20 mouse cellular contexts compared by ENCODE assay signal in the genomic region with DNA sequence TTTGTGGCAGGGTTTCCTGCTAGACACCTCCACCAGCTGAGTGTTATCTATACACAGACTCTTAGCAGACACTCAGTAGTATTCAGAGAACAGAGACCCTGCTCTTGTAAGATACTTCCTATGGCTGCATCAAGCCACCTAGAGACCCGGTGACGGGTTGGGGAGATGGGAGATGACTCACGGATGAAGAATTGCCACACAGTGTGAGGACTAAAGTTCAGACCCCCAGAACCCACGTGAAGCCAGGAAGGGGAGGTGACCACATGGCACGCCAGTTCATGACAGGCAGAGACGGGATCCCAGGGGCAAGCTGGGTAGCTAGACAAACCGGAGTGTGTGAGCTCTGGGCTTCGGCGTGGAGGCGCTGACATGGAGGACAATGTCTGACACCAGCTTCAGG. TPM values are rescaled to one million over a fixed set of nuclear protein-coding genes. Genes with fewer than 3 reads are reported as not detected.
A peak's percentile ranks its signal among the peaks of the same experiment; 100 is the strongest.
DNase-seq lines count a peak whose midpoint lies in the region; ATAC-seq and TF ChIP-seq lines count a peak whose summit lies in the region.
"Had no signal": no experiment of that assay in that cellular context is flagged by ENCODE, and none has a peak within 500 bp of the region (broad histone marks: within the 10 kb centered on the region; RNA-seq: fewer than 3 reads in every experiment).

No protein-coding gene starts in this region.

- H3K79me3 ChIP-seq in C2C12 (ENCODE audit: low read depth), result no peaks in the 10 kb centered on the region

- no peak overlapping the region for H3ac ChIP-seq in C2C12 (ENCODE audit: control insufficient read depth, insufficient read length, low read depth)

- H3K4me3 ChIP-seq in heart, postnatal 0 days (ENCODE audit: low read depth, low read length), result no peak overlapping the region
- no peak overlapping the region for H3K4me3 ChIP-seq in C2C12 (ENCODE audit: insufficient read depth, poor library complexity, severe bottlenecking)
- H3K4me3 ChIP-seq in bone marrow macrophage, adult 2 months (ENCODE audit: insufficient read depth, low read length), result no peak overlapping the region
- H3K4me3 ChIP-seq in liver, postnatal 0 days (ENCODE audit: low read depth, low read length), result no peak overlapping the region
- H3K4me3 ChIP-seq in layer of hippocampus, adult 2 months, result no peak overlapping the region
- H3K4me3 ChIP-seq: embryonic facial prominence, embryonic 13.5 days; limb, embryonic 13.5 days; midbrain, embryonic 13.5 days had no signal

- peak; percentile 22; the same call in 1 of the 2 replicates for ATAC-seq in heart, postnatal 0 days (ENCODE audit: insufficient read depth, low read depth)
- peak; percentile 83 for ATAC-seq in liver, postnatal 0 days
- ATAC-seq: forebrain, embryonic 16.5 days; midbrain, embryonic 13.5 days had no signal

- H3K36me3 ChIP-seq in heart, postnatal 0 days (replicated peaks; ENCODE audit: control insufficient read depth, insufficient read depth, low read length), result no peaks in the 10 kb centered on the region
- no peaks in the 10 kb centered on the region for H3K36me3 ChIP-seq in C2C12 (ENCODE audit: control insufficient read depth, insufficient read depth)
- peaks cover 4% of the 10 kb centered on the region; the same call in 1 of the 2 replicates for H3K36me3 ChIP-seq in liver, postnatal 0 days (replicated peaks; ENCODE audit: insufficient read depth, low read length)
- H3K36me3 ChIP-seq: embryonic facial prominence, embryonic 13.5 days; limb, embryonic 13.5 days; midbrain, embryonic 13.5 days had no signal

- TF ChIP-seq EP300 in heart, postnatal 0 days (IDR thresholded peaks at IDR 0.05; ENCODE audit: low read depth), result no peak
- no peak for TF ChIP-seq EP300 in liver, postnatal 0 days (IDR thresholded peaks at IDR 0.05; ENCODE audit: low read depth)

- no peaks in the 10 kb centered on the region for H3K79me2 ChIP-seq in C2C12 (ENCODE audit: control insufficient read depth, insufficient read depth)

- H3K4me2 ChIP-seq in heart, postnatal 0 days (ENCODE audit: low read depth, low read length), result no peak overlapping the region
- H3K4me2 ChIP-seq in liver, postnatal 0 days (ENCODE audit: low read depth, low read length), result peak overlapping the region; percentile 10; the same call in 1 of the 2 replicates
- H3K4me2 ChIP-seq: embryonic facial prominence, embryonic 13.5 days; limb, embryonic 13.5 days; midbrain, embryonic 13.5 days had no signal

- no peak for DNase-seq in heart, postnatal 0 days (ENCODE audit: low spot score)
- no peak for DNase-seq in heart, postnatal 14 days
- DNase-seq in liver, postnatal 0 days, result peak; percentile 37
- no peak for DNase-seq in embryo, embryonic 10 days (ENCODE audit: low spot score)
- DNase-seq in neural tube, embryonic 10.5 days (ENCODE audit: extremely low spot score, low spot score), result no peak
- no peak for DNase-seq in layer of hippocampus, adult 2 months (ENCODE audit: low spot score in 2 of 2)
- DNase-seq: adrenal gland, adult 8-10 months; cerebellum, postnatal 25 days; gastrocnemius, postnatal 10 days; heart, postnatal 4 days; kidney, adult 18-20 months; kidney, postnatal 4 days; lung, postnatal 10 days; thymus, postnatal 36 days had no signal

- intact Hi-C loops in heart, postnatal 14 days (cut with DNase I), result no loop called here

- 46% methylated on average over 10 of the region's 10 CpGs for WGBS in heart, postnatal 0 days
- 53% methylated on average over 10 of the region's 10 CpGs for WGBS in liver, postnatal 0 days (ENCODE audit: insufficient replicate concordance)

- no peak for TF ChIP-seq POLR2A in bone marrow macrophage, adult 2 months (IDR thresholded peaks at IDR 0.05; ENCODE audit: borderline replicate concordance, low read depth, low read length)

- no peaks in the 10 kb centered on the region for H3K27me3 ChIP-seq in heart, postnatal 0 days (ENCODE audit: control insufficient read depth, insufficient read depth, low read length)
- H3K27me3 ChIP-seq in C2C12 (ENCODE audit: control insufficient read depth, insufficient read depth, insufficient read length), result no peaks in the 10 kb centered on the region
- no peaks in the 10 kb centered on the region for H3K27me3 ChIP-seq in liver, postnatal 0 days (ENCODE audit: insufficient read depth, low read length)
- H3K27me3 ChIP-seq: embryonic facial prominence, embryonic 13.5 days; limb, embryonic 13.5 days; midbrain, embryonic 13.5 days had no signal

- no peak overlapping the region for H3K9ac ChIP-seq in heart, postnatal 0 days (replicated peaks; ENCODE audit: low read depth, low read length)
- no peak overlapping the region for H3K9ac ChIP-seq in liver, postnatal 0 days (replicated peaks)
- H3K9ac ChIP-seq: embryonic facial prominence, embryonic 13.5 days; limb, embryonic 13.5 days had no signal

- H3K9me3 ChIP-seq in heart, postnatal 0 days (replicated peaks; ENCODE audit: control insufficient read depth, low read length), result no peaks in the 10 kb centered on the region
- H3K9me3 ChIP-seq in liver, postnatal 0 days (ENCODE audit: low read length), result no peaks in the 10 kb centered on the region
- H3K9me3 ChIP-seq: embryonic facial prominence, embryonic 13.5 days; limb, embryonic 13.5 days; midbrain, embryonic 13.5 days had no signal

- peaks cover 4% of the 10 kb centered on the region; the same call in 1 of the 2 replicates for H3K4me1 ChIP-seq in heart, postnatal 0 days (ENCODE audit: control insufficient read depth, insufficient read depth)
- peaks cover 34% of the 10 kb centered on the region for H3K4me1 ChIP-seq in bone marrow macrophage, adult 2 months (ENCODE audit: control insufficient read depth, insufficient read depth, low read length)
- peaks cover 22% of the 10 kb centered on the region for H3K4me1 ChIP-seq in liver, postnatal 0 days (ENCODE audit: insufficient read depth)

- no peak overlapping the region for H3K27ac ChIP-seq in heart, postnatal 0 days (ENCODE audit: low read depth)
- 0 out of 2 replicates have a peak overlapping the region, but pooled peaks have one; percentile 14 for H3K27ac ChIP-seq in bone marrow macrophage, adult 2 months (ENCODE audit: insufficient read depth, low read depth, low read length)
- H3K27ac ChIP-seq in liver, postnatal 0 days (ENCODE audit: low read depth), result peak overlapping the region; percentile 66; the same call in 1 of the 2 replicates
- H3K27ac ChIP-seq in layer of hippocampus, adult 2 months, result no peak overlapping the region
- H3K27ac ChIP-seq: embryonic facial prominence, embryonic 13.5 days; limb, embryonic 13.5 days; midbrain, embryonic 13.5 days had no signal

- no peak for TF ChIP-seq CTCF in heart, postnatal 0 days (IDR thresholded peaks at IDR 0.05; ENCODE audit: low read depth)
- no peak for TF ChIP-seq CTCF in C2C12 (IDR thresholded peaks at IDR 0.05; ENCODE audit: control insufficient read depth, insufficient read depth, insufficient read length)
- no peak for TF ChIP-seq CTCF in bone marrow macrophage, adult 2 months (IDR thresholded peaks at IDR 0.05; ENCODE audit: low read depth, low read length)
- TF ChIP-seq CTCF in liver, postnatal 0 days (IDR thresholded peaks at IDR 0.05; ENCODE audit: low read depth), result no peak
- TF ChIP-seq CTCF in layer of hippocampus, adult 2 months (conservative IDR thresholded peaks at IDR 0.05), result no peak

TF ChIP-seq in C2C12, 6 proteins besides CTCF, POLR2A, EP300 and RAD21:
- TF ChIP-seq MAX (IDR thresholded peaks at IDR 0.05) (no peak), MYOG (IDR thresholded peaks at IDR 0.05; ENCODE audit: control insufficient read depth, extremely low read depth, insufficient read length) (no peak), CEBPB (IDR thresholded peaks at IDR 0.05; ENCODE audit: low read depth) (peak; percentile 26)

RNA-seq across cellular contexts. Expression of a gene that starts 8.7 kb away (rescaled TPM):
- total RNA-seq in heart, postnatal 0 days (2014; rRNA removed; ENCODE audit: low replicate concordance), result 30.8 TPM in 2 replicates
- polyA plus RNA-seq in heart, postnatal 0 days (2015; fragmentation: Nextera tagmentation; extraction: Ambion mirVana), result 14.2 and 15.3 TPM in 2 replicates
- total RNA-seq in heart, postnatal 14 days (2021), result 10 to 100 TPM; 38.0 to 38.9 TPM
- 10.8 TPM for polyA plus RNA-seq in C2C12 (2012; fragmentation: generic; extraction: Trizol)
- 20.1 and 21.5 TPM in 2 replicates for polyA plus RNA-seq in bone marrow macrophage, adult 2 months (2012; ENCODE audit: insufficient read depth, insufficient read length, missing spikeins)
- 6.8 and 7.0 TPM in 2 replicates for polyA plus RNA-seq in liver, postnatal 0 days (2015; fragmentation: Nextera tagmentation; extraction: Ambion mirVana)
- total RNA-seq in layer of hippocampus, adult 2 months (2021), result 10 to 100 TPM; 75.2 to 78.3 TPM

RNA-seq across cellular contexts. Expression of a gene that starts 53.3 kb away (rescaled TPM):
- 2.9 and 3.0 TPM in 2 replicates for total RNA-seq in heart, postnatal 0 days (2014; rRNA removed; ENCODE audit: low replicate concordance)
- 0.36 and 0.44 TPM in 2 replicates for polyA plus RNA-seq in heart, postnatal 0 days (2015; fragmentation: Nextera tagmentation; extraction: Ambion mirVana)
- total RNA-seq in heart, postnatal 14 days (2021), result 1 to 10 TPM; 2.9 to 3.2 TPM
- 4.2 TPM for polyA plus RNA-seq in C2C12 (2012; fragmentation: generic; extraction: Trizol)
- 1.7 and 2.1 TPM in 2 replicates for polyA plus RNA-seq in bone marrow macrophage, adult 2 months (2012; ENCODE audit: insufficient read depth, insufficient read length, missing spikeins)
- polyA plus RNA-seq in liver, postnatal 0 days (2015; fragmentation: Nextera tagmentation; extraction: Ambion mirVana), result 0.07 and 0.20 TPM in 2 replicates
- 10 to 100 TPM; 19.0 to 19.5 TPM for total RNA-seq in layer of hippocampus, adult 2 months (2021)

RNA-seq across cellular contexts. Expression of a gene that starts 57.5 kb away (rescaled TPM):
- 57.4 and 71.9 TPM in 2 replicates for total RNA-seq in heart, postnatal 0 days (2014; rRNA removed; ENCODE audit: low replicate concordance)
- polyA plus RNA-seq in heart, postnatal 0 days (2015; fragmentation: Nextera tagmentation; extraction: Ambion mirVana), result 270 and 308 TPM in 2 replicates
- 10 to 100 TPM; 13.5 to 32.5 TPM for total RNA-seq in heart, postnatal 14 days (2021)
- polyA plus RNA-seq in C2C12 (2012; fragmentation: generic; extraction: Trizol), result 43.5 TPM
- polyA plus RNA-seq in bone marrow macrophage, adult 2 months (2012; ENCODE audit: insufficient read depth, insufficient read length, missing spikeins), result 725 and 1,319 TPM in 2 replicates
- polyA plus RNA-seq in liver, postnatal 0 days (2015; fragmentation: Nextera tagmentation; extraction: Ambion mirVana), result 300 and 353 TPM in 2 replicates
- total RNA-seq in layer of hippocampus, adult 2 months (2021), result 10 to 100 TPM; 25.5 to 28.0 TPM

Comparison
In these comparisons a context has a peak if more than half of its experiments do, and no peak if none do; other contexts are left out.
1. H3K27ac ChIP-seq: peak in bone marrow macrophage, adult 2 months (single experiment) and liver, postnatal 0 days (single experiment); none in heart, postnatal 0 days (single experiment) and layer of hippocampus, adult 2 months (single experiment).